Mouse (Mus musculus) ES-Bruce4 (cell line): ENCODE measurements around the gene Nr5a1. TPM values are rescaled to one million over a fixed set of nuclear protein-coding genes. Genes with fewer than 3 reads are reported as not detected.

ENCODE experiments used
- H3K27ac ChIP-seq: 2 replicates; pipeline ENCODE4 v1.5.1; 2012; ENCODE audit warnings: low read length, inconsistent platforms; ENCODE audit not compliant: insufficient read depth
- H3K27me3 ChIP-seq: 2 replicates; pipeline ENCODE4 v1.6.1; 2012; ENCODE audit warnings: mild to moderate bottlenecking, low read length, inconsistent platforms; ENCODE audit not compliant: control insufficient read depth, poor library complexity, insufficient read depth, severe bottlenecking
- H3K36me3 ChIP-seq: 2 replicates; pipeline ENCODE4 v1.6.1; 2012; ENCODE audit warnings: inconsistent platforms, mild to moderate bottlenecking, low read length, moderate library complexity; ENCODE audit not compliant: control insufficient read depth, poor library complexity, insufficient read depth, severe bottlenecking
- H3K4me1 ChIP-seq: one replicate; pipeline ENCODE4 v1.8.1; 2011; ENCODE audit warnings: low read length; ENCODE audit not compliant: control insufficient read depth, insufficient read depth
- H3K4me3 ChIP-seq: 2 replicates; pipeline ENCODE4 v1.5.1; 2011; ENCODE audit warnings: low read depth, mild to moderate bottlenecking, low read length
- H3K9ac ChIP-seq: 2 replicates; pipeline ENCODE4 v1.6.1; 2012; ENCODE audit warnings: low read depth, mild to moderate bottlenecking, inconsistent platforms; ENCODE audit not compliant: poor library complexity, severe bottlenecking
- H3K9me3 ChIP-seq: replicated peaks from 2 replicates; pipeline ENCODE4 v1.6.1; 2012; ENCODE audit warnings: mild to moderate bottlenecking, low read length, inconsistent platforms; ENCODE audit not compliant: control insufficient read depth, poor library complexity, insufficient read depth, severe bottlenecking
- CTCF ChIP-seq: IDR thresholded peaks from one replicate; pipeline ENCODE4 v1.8.1; 2011; ENCODE audit warnings: low read depth, low read length
- EP300 ChIP-seq: IDR thresholded peaks from 2 replicates; pipeline ENCODE4 v1.6.1; 2011; ENCODE audit warnings: low read depth, low read length; ENCODE audit not compliant: insufficient read depth
- POLR2A ChIP-seq: IDR thresholded peaks from one replicate; pipeline ENCODE4 v1.8.1; 2011; ENCODE audit warnings: low read length; ENCODE audit not compliant: insufficient read depth
- polyA plus RNA-seq: library from polyadenylated mRNA; stranded (reverse); fragments of >200 nt; gene quantifications from 2 replicates; pipeline ENCODE4 v1.2.4, GENCODE M21; 2011; ENCODE audit warnings: low read depth; ENCODE audit not compliant: missing spikeins, insufficient read depth, insufficient read length

The Nr5a1 gene
- polyA plus RNA-seq, 1 experiment = not detected

GRCm38 (mm10) chr2:38643625-38644427 is 70.5 kb downstream of the Nr5a1 start, which contains the start of gene Psmb7:
Gene Psmb7 (minus strand): TSS chr2:38644087.
- H3K9me3 ChIP-seq = no peaks in the 10 kb centered on the region
- H3K4me1 ChIP-seq = no peaks in the 10 kb centered on the region
- peak within 1 kb of the TSS; percentile 99 for H3K4me3 ChIP-seq
- H3K9ac ChIP-seq = peak within 1 kb of the TSS; percentile 97
- TF ChIP-seq EP300 (no peak), POLR2A (no peak), CTCF (no peak)
- peaks cover 27% of the 10 kb centered on the region for H3K36me3 ChIP-seq
- H3K27ac ChIP-seq = peak within 1 kb of the TSS; percentile 60; the same call in 1 of the 2 replicates
- H3K27me3 ChIP-seq = no peaks in the 10 kb centered on the region

Other genes with a start within 250 kb of the Nr5a1 start
- 28.9 and 31.3 TPM in 2 replicates for gene Nek6, start 202.9 kb downstream of the Nr5a1 start, polyA plus RNA-seq
- gene Psmb7, start 70.5 kb downstream of the Nr5a1 start, polyA plus RNA-seq = 306 and 309 TPM in 2 replicates
- gene Nr6a1, start 213.1 kb upstream of the Nr5a1 start, polyA plus RNA-seq = 110 and 111 TPM in 2 replicates
- gene Olfml2a, start 217.4 kb upstream of the Nr5a1 start, polyA plus RNA-seq = 1.8 and 2.5 TPM in 2 replicates